Mouse (Mus musculus): Measurements from ENCODE around the gene Igf2bp3.

DNA sequence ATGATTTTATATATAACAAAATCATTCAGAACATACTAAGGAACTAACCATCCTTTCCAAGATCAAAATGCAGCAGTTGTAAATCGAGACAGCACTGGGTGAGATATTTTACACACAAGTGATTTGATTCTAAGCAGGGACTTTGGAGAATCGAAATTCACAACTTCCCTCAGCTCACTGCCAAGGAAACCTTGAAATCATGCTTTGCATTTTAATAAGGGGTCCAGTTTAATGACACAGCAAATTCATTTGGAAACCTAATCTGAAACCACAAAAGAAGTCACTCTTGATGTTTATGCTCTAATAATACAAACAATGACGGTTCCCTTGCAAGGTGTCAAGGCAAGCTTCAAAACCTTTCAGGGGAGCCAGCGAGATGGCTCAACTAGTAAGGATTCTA is 47.4 kb downstream of the Igf2bp3 start:
- no peak for TF ChIP-seq CTCF (IDR thresholded peaks at IDR 0.05; ENCODE audit: extremely low read depth, insufficient read depth, low read length)
- TF ChIP-seq POLR2A (IDR thresholded peaks at IDR 0.05; ENCODE audit: extremely low read depth, insufficient read depth, low read length), result no peak

Data from cortical plate, adult 2 months (tissue).